Mouse (Mus musculus): ENCODE measurements around the gene Ppp4c. TPM values are rescaled to one million over a fixed set of nuclear protein-coding genes. Genes with fewer than 3 reads are reported as not detected.

Ppp4c gene
- polyA plus RNA-seq, 1 experiment from 2014 or later = 215 TPM

DNA sequence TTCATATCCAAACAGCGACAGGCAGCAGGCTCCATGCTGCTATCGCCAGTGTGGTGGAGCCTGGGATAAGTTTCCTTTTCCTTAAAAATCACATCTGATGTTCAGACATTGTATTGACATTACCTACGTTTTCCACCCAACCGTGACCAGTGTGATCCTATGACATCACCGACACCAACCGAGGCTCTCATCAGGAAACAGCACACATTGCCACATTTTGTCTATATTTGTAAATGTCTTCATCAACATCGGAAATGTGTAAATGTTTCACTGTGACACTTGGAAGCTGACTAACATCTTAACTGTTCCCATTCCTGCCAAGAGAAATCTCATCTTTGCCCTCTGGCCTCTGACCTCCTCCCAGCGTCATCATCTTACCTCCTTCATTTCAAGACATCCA lies 56.2 kb downstream of the Ppp4c start:
- Histone ChIP-seq H3K4me3 (ENCODE audit: low read length) (no peak overlapping the region), H3K4me1 (ENCODE audit: control insufficient read depth, insufficient read depth, low read length) (no peaks in the 10 kb centered on the region), H3K36me3 (ENCODE audit: control insufficient read depth, insufficient read depth, low read length) (no peaks in the 10 kb centered on the region), H3K27ac (ENCODE audit: low read length) (no peak overlapping the region), H3K9me3 (ENCODE audit: control insufficient read depth, low read length) (no peaks in the 10 kb centered on the region), H3K27me3 (replicated peaks; ENCODE audit: control insufficient read depth, insufficient read depth, low read length) (no peaks in the 10 kb centered on the region), H3K4me2 (ENCODE audit: low read depth, low read length) (no peak overlapping the region), H3K9ac (ENCODE audit: low read depth, low read length) (no peak overlapping the region)
- 81% methylated on average over 8 of the region's 8 CpGs for WGBS
- ATAC-seq = no peak

Other genes with a start within 250 kb of the Ppp4c start
- 180 and 194 TPM in 2 replicates for gene Eif3c, start 226.1 kb downstream of the Ppp4c start, polyA plus RNA-seq (2015; fragmentation: Nextera tagmentation; extraction: Ambion mirVana)
- 0.65 and 1.5 TPM in 2 replicates for gene Apobr, start 207.6 kb downstream of the Ppp4c start, polyA plus RNA-seq (2015; fragmentation: Nextera tagmentation; extraction: Ambion mirVana)
- gene Cln3, start 206.7 kb downstream of the Ppp4c start, polyA plus RNA-seq (2015; fragmentation: Nextera tagmentation; extraction: Ambion mirVana) = 44.7 and 54.7 TPM in 2 replicates
- not detected in 2 replicates for gene Il27, start 197.6 kb downstream of the Ppp4c start, polyA plus RNA-seq (2015; fragmentation: Nextera tagmentation; extraction: Ambion mirVana)
- 70.8 and 73.3 TPM in 2 replicates for gene Nupr1, start 161.6 kb downstream of the Ppp4c start, polyA plus RNA-seq (2015; fragmentation: Nextera tagmentation; extraction: Ambion mirVana)
- gene Sgf29, start 143.2 kb downstream of the Ppp4c start, polyA plus RNA-seq (2015; fragmentation: Nextera tagmentation; extraction: Ambion mirVana) = 42.7 and 49.8 TPM in 2 replicates
- gene Sult1a1, start 116.1 kb downstream of the Ppp4c start, polyA plus RNA-seq (2015; fragmentation: Nextera tagmentation; extraction: Ambion mirVana) = 7.5 and 7.6 TPM in 2 replicates
- 111 and 112 TPM in 2 replicates for gene Bola2, start 97.1 kb downstream of the Ppp4c start, polyA plus RNA-seq (2015; fragmentation: Nextera tagmentation; extraction: Ambion mirVana)
- gene Slx1b, start 96.7 kb downstream of the Ppp4c start, polyA plus RNA-seq (2015; fragmentation: Nextera tagmentation; extraction: Ambion mirVana) = 8.3 and 8.9 TPM in 2 replicates
- gene Coro1a, start 84.7 kb downstream of the Ppp4c start, polyA plus RNA-seq (2015; fragmentation: Nextera tagmentation; extraction: Ambion mirVana) = 38.0 and 38.7 TPM in 2 replicates
- 122 and 126 TPM in 2 replicates for gene Mapk3, start 32.9 kb downstream of the Ppp4c start, polyA plus RNA-seq (2015; fragmentation: Nextera tagmentation; extraction: Ambion mirVana)
- 1.4 and 2.1 TPM in 2 replicates for gene Gdpd3, start 26.2 kb downstream of the Ppp4c start, polyA plus RNA-seq (2015; fragmentation: Nextera tagmentation; extraction: Ambion mirVana)
- 59.5 and 61.5 TPM in 2 replicates for gene Ypel3, start 15.5 kb downstream of the Ppp4c start, polyA plus RNA-seq (2015; fragmentation: Nextera tagmentation; extraction: Ambion mirVana)
- 0.36 and 0.37 TPM in 2 replicates for gene Tbx6, start 11.0 kb downstream of the Ppp4c start, polyA plus RNA-seq (2015; fragmentation: Nextera tagmentation; extraction: Ambion mirVana)
- gene Fam57b, start 5.2 kb upstream of the Ppp4c start, polyA plus RNA-seq (2015; fragmentation: Nextera tagmentation; extraction: Ambion mirVana) = 1.0 and 1.4 TPM in 2 replicates
- not detected in 2 replicates for gene 4930451I11Rik, start 39.1 kb upstream of the Ppp4c start, polyA plus RNA-seq (2015; fragmentation: Nextera tagmentation; extraction: Ambion mirVana)
- 0.37 and 0.62 TPM in 2 replicates for gene Doc2a, start 54.9 kb upstream of the Ppp4c start, polyA plus RNA-seq (2015; fragmentation: Nextera tagmentation; extraction: Ambion mirVana)
- 18.3 and 24.8 TPM in 2 replicates for gene Hirip3, start 69.5 kb upstream of the Ppp4c start, polyA plus RNA-seq (2015; fragmentation: Nextera tagmentation; extraction: Ambion mirVana)
- 62.3 and 64.0 TPM in 2 replicates for gene Ino80e, start 69.9 kb upstream of the Ppp4c start, polyA plus RNA-seq (2015; fragmentation: Nextera tagmentation; extraction: Ambion mirVana)
- gene Taok2, start 92.2 kb upstream of the Ppp4c start, polyA plus RNA-seq (2015; fragmentation: Nextera tagmentation; extraction: Ambion mirVana) = 27.6 and 28.6 TPM in 2 replicates
- 34.1 and 35.4 TPM in 2 replicates for gene Tmem219, start 130.4 kb upstream of the Ppp4c start, polyA plus RNA-seq (2015; fragmentation: Nextera tagmentation; extraction: Ambion mirVana)
- 10.9 and 11.2 TPM in 2 replicates for gene Kctd13, start 136.4 kb upstream of the Ppp4c start, polyA plus RNA-seq (2015; fragmentation: Nextera tagmentation; extraction: Ambion mirVana)
- gene Asphd1, start 157.1 kb upstream of the Ppp4c start, polyA plus RNA-seq (2015; fragmentation: Nextera tagmentation; extraction: Ambion mirVana) = 0.31 and 0.56 TPM in 2 replicates
- gene Sez6l2, start 158.1 kb upstream of the Ppp4c start, polyA plus RNA-seq (2015; fragmentation: Nextera tagmentation; extraction: Ambion mirVana) = 1.5 and 1.7 TPM in 2 replicates
- 167 TPM in 2 replicates for gene Cdipt, start 183.4 kb upstream of the Ppp4c start, polyA plus RNA-seq (2015; fragmentation: Nextera tagmentation; extraction: Ambion mirVana)
- gene Cdiptos, start 183.6 kb upstream of the Ppp4c start, polyA plus RNA-seq (2015; fragmentation: Nextera tagmentation; extraction: Ambion mirVana) = 1.3 and 1.6 TPM in 2 replicates
- 73.7 and 84.9 TPM in 2 replicates for gene Mvp, start 222.1 kb upstream of the Ppp4c start, polyA plus RNA-seq (2015; fragmentation: Nextera tagmentation; extraction: Ambion mirVana)
- 0.78 and 2.5 TPM in 2 replicates for gene Pagr1b, start 224.0 kb upstream of the Ppp4c start, polyA plus RNA-seq (2015; fragmentation: Nextera tagmentation; extraction: Ambion mirVana)
- 69.8 and 82.7 TPM in 2 replicates for gene Pagr1a, start 224.9 kb upstream of the Ppp4c start, polyA plus RNA-seq (2015; fragmentation: Nextera tagmentation; extraction: Ambion mirVana)
- 21.9 and 23.5 TPM in 2 replicates for gene Gm42742, start 228.6 kb upstream of the Ppp4c start, polyA plus RNA-seq (2015; fragmentation: Nextera tagmentation; extraction: Ambion mirVana)
- 2.9 and 3.8 TPM in 2 replicates for gene Prrt2, start 228.7 kb upstream of the Ppp4c start, polyA plus RNA-seq (2015; fragmentation: Nextera tagmentation; extraction: Ambion mirVana)
- 35.7 and 42.1 TPM in 2 replicates for gene Maz, start 234.5 kb upstream of the Ppp4c start, polyA plus RNA-seq (2015; fragmentation: Nextera tagmentation; extraction: Ambion mirVana)
- gene Kif22, start 250.0 kb upstream of the Ppp4c start, polyA plus RNA-seq (2015; fragmentation: Nextera tagmentation; extraction: Ambion mirVana) = 87.5 and 100 TPM in 2 replicates

All from intestine, embryonic 16.5 days (tissue).